Mouse (Mus musculus): ENCODE results near the gene Rras2. TPM values are rescaled to one million over a fixed set of nuclear protein-coding genes. Genes with fewer than 3 reads are reported as not detected.
A peak's percentile ranks its signal among the peaks of the same experiment; 100 is the strongest.

The Rras2 gene
- total and polyA plus RNA-seq, 2 experiments from 2014 or later = 37.4 to 72.8 TPM

DNA sequence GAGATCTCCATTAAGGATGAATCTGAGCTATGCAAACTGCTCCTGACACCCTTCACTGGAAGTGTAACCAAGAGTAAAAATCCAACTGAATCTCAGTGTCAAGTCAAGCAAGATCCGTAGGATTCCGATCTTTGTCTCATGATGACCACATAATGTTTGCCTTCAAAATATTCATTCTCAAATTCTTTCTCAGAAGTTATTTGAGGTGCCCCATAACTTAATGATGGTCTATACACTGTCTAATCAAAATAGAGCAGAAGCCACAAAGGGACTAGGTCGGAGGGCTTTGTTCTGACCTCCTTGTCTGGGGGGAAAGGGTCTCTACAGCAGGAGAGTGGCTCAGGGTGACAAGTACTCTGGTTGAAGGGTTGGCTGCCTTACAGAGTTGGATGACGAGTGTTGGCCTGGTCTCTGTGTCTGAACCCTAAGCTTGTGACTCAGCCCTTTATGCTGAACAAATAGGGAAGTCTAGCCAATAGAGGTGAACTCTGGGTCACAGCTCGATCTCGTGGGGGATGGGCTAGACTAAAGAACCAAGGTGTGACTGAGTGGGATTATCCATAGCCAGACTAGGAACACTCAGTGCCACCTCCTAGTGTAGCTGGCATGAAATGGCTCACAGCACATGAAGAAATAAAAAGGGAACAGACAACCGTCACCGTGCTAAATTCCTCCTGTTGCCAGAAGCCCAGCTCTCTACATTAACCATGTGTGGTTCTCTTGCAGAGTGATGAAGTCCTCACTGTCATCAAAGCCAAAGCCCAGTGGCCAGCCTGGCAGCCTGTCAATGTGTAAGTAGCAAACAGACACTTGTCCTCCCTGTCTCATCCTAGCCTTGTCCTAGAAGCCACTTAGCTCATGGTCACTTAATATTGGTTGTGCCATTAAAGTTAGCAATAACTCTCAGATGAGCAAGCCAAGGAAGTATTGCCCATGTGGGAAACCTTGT lies 101.3 kb downstream of the Rras2 start:
- Histone ChIP-seq H3K27me3 (ENCODE audit: control insufficient read depth, insufficient read depth, low read length) (no peaks in the 10 kb centered on the region), H3K9ac (replicated peaks; ENCODE audit: low read depth, low read length) (no peak overlapping the region), H3K9me3 (replicated peaks; ENCODE audit: control insufficient read depth, low read length) (no peaks in the 10 kb centered on the region), H3K27ac (ENCODE audit: low read depth) (no peak overlapping the region), H3K4me2 (ENCODE audit: low read depth, low read length) (no peak overlapping the region), H3K4me1 (ENCODE audit: control insufficient read depth, insufficient read depth) (no peaks in the 10 kb centered on the region; the same call in 1 of the 2 replicates), H3K4me3 (ENCODE audit: low read depth, low read length) (no peak overlapping the region), H3K36me3 (replicated peaks; ENCODE audit: control insufficient read depth, insufficient read depth, low read length) (no peaks in the 10 kb centered on the region)
- ATAC-seq (ENCODE audit: insufficient read depth, low read depth) (no peak), DNase-seq (ENCODE audit: low spot score) (no peak)
- no peak for TF ChIP-seq CTCF (IDR thresholded peaks at IDR 0.05; ENCODE audit: low read depth)
- TF ChIP-seq EP300 (IDR thresholded peaks at IDR 0.05; ENCODE audit: low read depth) = no peak
- 56% methylated on average over 8 of the region's 8 CpGs for WGBS

DNA sequence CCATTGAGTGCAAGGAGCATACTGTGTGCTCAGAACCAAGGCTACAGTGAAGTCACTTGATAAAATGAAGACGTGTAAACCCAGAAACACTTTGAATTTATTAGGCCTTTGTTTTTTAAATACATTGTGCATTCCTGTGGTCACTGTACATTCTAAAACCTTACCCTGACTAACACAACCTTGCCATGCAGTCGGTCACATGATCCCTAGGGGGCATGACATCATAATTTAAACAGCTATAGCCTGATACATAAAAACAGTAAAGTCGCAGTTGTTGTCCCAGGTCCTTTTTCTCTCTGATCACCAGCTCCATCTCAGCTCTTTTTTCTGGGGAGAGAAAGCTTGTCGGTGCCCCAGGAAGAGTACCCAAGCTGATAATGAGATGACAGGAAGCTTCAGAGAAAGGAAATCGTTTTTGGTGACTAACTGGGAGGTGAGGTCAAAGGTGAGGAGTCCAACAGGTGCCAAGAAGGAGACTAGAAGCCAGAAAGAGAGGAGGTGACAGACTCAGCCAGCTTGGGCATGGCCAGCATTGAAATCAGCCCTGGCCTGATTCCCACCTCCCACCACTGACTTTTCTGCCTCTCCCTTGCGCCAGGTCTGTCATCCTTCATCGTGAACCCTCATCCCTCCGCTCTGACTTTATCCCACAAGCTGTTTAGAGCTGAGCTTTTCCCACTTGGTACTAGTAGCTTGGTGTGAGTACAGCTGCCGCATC lies 105.7 kb downstream of the Rras2 start:
- no peak overlapping the region for H3K27ac ChIP-seq (ENCODE audit: low read depth)
- TF ChIP-seq CTCF (IDR thresholded peaks at IDR 0.05; ENCODE audit: low read depth) (no peak), EP300 (IDR thresholded peaks at IDR 0.05; ENCODE audit: low read depth) (no peak)

DNA sequence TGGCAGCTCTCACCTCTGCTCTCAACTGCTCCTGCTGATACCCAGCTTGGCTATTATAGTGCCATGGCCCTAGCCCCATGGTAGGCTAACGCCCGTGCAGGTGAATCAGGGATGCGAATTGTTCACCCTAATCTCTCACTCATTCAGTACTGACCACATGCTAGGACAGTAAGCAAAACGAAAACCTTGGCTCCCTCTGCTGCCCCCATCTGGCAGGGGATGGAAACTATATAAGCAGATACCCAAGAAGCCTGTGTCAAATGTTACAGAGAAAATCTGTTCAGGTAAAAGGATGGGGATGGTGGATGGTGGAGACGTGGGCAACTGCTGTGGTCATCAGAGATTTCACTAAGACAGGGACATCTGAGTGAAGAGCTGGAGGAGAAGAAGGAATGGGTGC lies 110.0 kb downstream of the Rras2 start:
- Histone ChIP-seq H3K4me2 (ENCODE audit: low read depth, low read length) (no peak overlapping the region), H3K36me3 (replicated peaks; ENCODE audit: control insufficient read depth, insufficient read depth, low read length) (no peaks in the 10 kb centered on the region)
- no peak for DNase-seq (ENCODE audit: low spot score)

More for the DNA sequence above, 105.7 kb downstream of the Rras2 start:
- H3K27me3 ChIP-seq (ENCODE audit: control insufficient read depth, insufficient read depth, low read length) = no peaks in the 10 kb centered on the region
- H3K36me3 ChIP-seq (replicated peaks; ENCODE audit: control insufficient read depth, insufficient read depth, low read length) = no peaks in the 10 kb centered on the region
- WGBS = 58% methylated on average over 9 of the region's 9 CpGs
- DNase-seq (ENCODE audit: low spot score) = no peak
- no peak overlapping the region for H3K4me3 ChIP-seq (ENCODE audit: low read depth, low read length)
- H3K9ac ChIP-seq (replicated peaks; ENCODE audit: low read depth, low read length) = no peak overlapping the region
- ATAC-seq (ENCODE audit: insufficient read depth, low read depth) = no peak
- no peak overlapping the region for H3K4me2 ChIP-seq (ENCODE audit: low read depth, low read length)
- no peaks in the 10 kb centered on the region for H3K9me3 ChIP-seq (replicated peaks; ENCODE audit: control insufficient read depth, low read length)
- no peaks in the 10 kb centered on the region; the same call in 1 of the 2 replicates for H3K4me1 ChIP-seq (ENCODE audit: control insufficient read depth, insufficient read depth)

DNA sequence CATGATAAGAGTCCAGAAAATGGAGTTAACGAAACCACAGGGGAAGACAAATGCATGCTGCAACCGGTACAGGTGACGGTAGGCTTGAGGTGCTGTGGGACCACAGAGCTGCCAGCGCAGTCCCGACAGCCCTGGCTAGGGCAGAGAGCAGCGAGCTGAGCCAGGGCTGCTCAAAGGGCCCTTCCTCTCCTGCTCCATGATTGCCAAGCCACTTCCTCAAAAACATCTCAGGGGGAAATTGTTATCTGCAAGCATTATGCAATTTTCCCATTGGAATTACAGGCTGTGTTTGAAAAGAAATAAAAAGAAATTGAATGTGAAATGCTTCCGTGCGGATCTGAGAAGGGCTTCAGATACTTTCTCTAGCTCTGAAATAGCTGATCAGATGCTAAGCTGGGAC lies 111.1 kb downstream of the Rras2 start:
- 55% methylated on average over 8 of the region's 8 CpGs for WGBS

More for the DNA sequence above, 110.0 kb downstream of the Rras2 start:
- peaks cover 5% of the 10 kb centered on the region; the same call in 1 of the 2 replicates for H3K4me1 ChIP-seq (ENCODE audit: control insufficient read depth, insufficient read depth)
- H3K9me3 ChIP-seq (replicated peaks; ENCODE audit: control insufficient read depth, low read length) = no peaks in the 10 kb centered on the region
- no peak overlapping the region for H3K4me3 ChIP-seq (ENCODE audit: low read depth, low read length)
- no peak for ATAC-seq (ENCODE audit: insufficient read depth, low read depth)
- H3K27ac ChIP-seq (ENCODE audit: low read depth) = no peak overlapping the region
- no peak overlapping the region for H3K9ac ChIP-seq (replicated peaks; ENCODE audit: low read depth, low read length)
- H3K27me3 ChIP-seq (ENCODE audit: control insufficient read depth, insufficient read depth, low read length) = no peaks in the 10 kb centered on the region
- TF ChIP-seq CTCF (IDR thresholded peaks at IDR 0.05; ENCODE audit: low read depth) (peak; percentile 50), EP300 (IDR thresholded peaks at IDR 0.05; ENCODE audit: low read depth) (no peak)
- 71% methylated on average over 5 of the region's 5 CpGs for WGBS

DNA sequence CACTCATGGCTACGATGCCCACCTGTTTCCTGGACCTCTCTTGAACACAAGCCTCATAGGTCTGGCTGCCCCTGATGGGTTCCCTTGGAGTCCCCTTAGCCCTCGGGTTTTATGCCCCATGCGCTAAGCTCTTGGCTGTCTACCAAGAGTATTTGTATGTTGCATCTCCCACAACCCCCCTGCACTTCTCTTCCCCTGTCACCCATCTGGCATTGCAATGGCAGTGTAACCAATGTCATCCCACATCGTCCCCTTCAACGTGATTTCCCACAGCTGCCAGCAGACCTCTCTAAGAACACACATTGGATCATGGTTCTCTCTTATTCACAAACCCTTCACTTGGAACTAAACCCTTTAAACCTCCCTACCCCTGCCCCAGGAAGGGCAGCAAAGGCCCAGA lies 112.1 kb downstream of the Rras2 start:
- Histone ChIP-seq H3K27me3 (ENCODE audit: control insufficient read depth, insufficient read depth, low read length) (no peaks in the 10 kb centered on the region), H3K4me2 (ENCODE audit: low read depth, low read length) (no peak overlapping the region), H3K27ac (ENCODE audit: low read depth) (no peak overlapping the region), H3K9me3 (replicated peaks; ENCODE audit: control insufficient read depth, low read length) (no peaks in the 10 kb centered on the region), H3K36me3 (replicated peaks; ENCODE audit: control insufficient read depth, insufficient read depth, low read length) (no peaks in the 10 kb centered on the region), H3K4me1 (ENCODE audit: control insufficient read depth, insufficient read depth) (peaks cover 5% of the 10 kb centered on the region; the same call in 1 of the 2 replicates), H3K9ac (replicated peaks; ENCODE audit: low read depth, low read length) (no peak overlapping the region), H3K4me3 (ENCODE audit: low read depth, low read length) (no peak overlapping the region)
- ATAC-seq (ENCODE audit: insufficient read depth, low read depth) (no peak), DNase-seq (ENCODE audit: low spot score) (no peak)
- no peak for TF ChIP-seq CTCF (IDR thresholded peaks at IDR 0.05; ENCODE audit: low read depth)
- TF ChIP-seq EP300 (IDR thresholded peaks at IDR 0.05; ENCODE audit: low read depth) = no peak
- 70% methylated on average over 5 of the region's 5 CpGs for WGBS

More for the DNA sequence above, 111.1 kb downstream of the Rras2 start:
- Histone ChIP-seq H3K4me1 (ENCODE audit: control insufficient read depth, insufficient read depth) (peaks cover 5% of the 10 kb centered on the region; the same call in 1 of the 2 replicates), H3K4me2 (ENCODE audit: low read depth, low read length) (no peak overlapping the region), H3K27ac (ENCODE audit: low read depth) (no peak overlapping the region), H3K9ac (replicated peaks; ENCODE audit: low read depth, low read length) (no peak overlapping the region), H3K9me3 (replicated peaks; ENCODE audit: control insufficient read depth, low read length) (no peaks in the 10 kb centered on the region), H3K27me3 (ENCODE audit: control insufficient read depth, insufficient read depth, low read length) (no peaks in the 10 kb centered on the region), H3K36me3 (replicated peaks; ENCODE audit: control insufficient read depth, insufficient read depth, low read length) (no peaks in the 10 kb centered on the region), H3K4me3 (ENCODE audit: low read depth, low read length) (no peak overlapping the region)
- DNase-seq (ENCODE audit: low spot score) (no peak), ATAC-seq (ENCODE audit: insufficient read depth, low read depth) (no peak)
- TF ChIP-seq EP300 (IDR thresholded peaks at IDR 0.05; ENCODE audit: low read depth) = no peak
- TF ChIP-seq CTCF (IDR thresholded peaks at IDR 0.05; ENCODE audit: low read depth) = no peak
